Mouse (Mus musculus) heart, embryonic 16.5 days (tissue): ENCODE measurements at regions not wholly inside any gene's neighbourhood (a gene's known extent, or its start where the extent isn't known, plus 50 kb on each side); places are given as distances from the start of the nearest gene placed in this dataset.

Source experiments
- ATAC-seq: fragments of 200-750 bp; cut with Nextera tagmentation; replicated peaks from 2 replicates; pipeline ENCODE4 v1.8.0; 2017; ENCODE audit warnings: moderate number of reproducible peaks; ENCODE audit not compliant: insufficient read depth, low FRiP score; ENCODE audit errors: extremely low read depth
- H3K27ac ChIP-seq: fragments of 300-500 bp; sonication (generic); 2 replicates; pipeline ENCODE4 v1.5.1; 2014; ENCODE audit warnings: mild to moderate bottlenecking, low read length, control low read depth, moderate library complexity
- H3K27me3 ChIP-seq: fragments of 300-500 bp; sonication (generic); 2 replicates; pipeline ENCODE4 v1.6.1; 2014; ENCODE audit warnings: low read length, mixed read lengths; ENCODE audit not compliant: control insufficient read depth, insufficient read depth
- H3K36me3 ChIP-seq: fragments of 300-500 bp; sonication (generic); 2 replicates; pipeline ENCODE4 v1.6.1; 2014; ENCODE audit not compliant: control insufficient read depth, insufficient read depth
- H3K4me1 ChIP-seq: fragments of 300-500 bp; sonication (generic); 2 replicates; pipeline ENCODE4 v1.6.1; 2014; ENCODE audit warnings: low read length, mixed read lengths; ENCODE audit not compliant: control insufficient read depth, insufficient read depth
- H3K4me2 ChIP-seq: fragments of 300-500 bp; sonication (generic); 2 replicates; pipeline ENCODE4 v1.6.1; 2014; ENCODE audit warnings: low read depth, mild to moderate bottlenecking, control low read depth, low read length
- H3K4me3 ChIP-seq: fragments of 300-500 bp; sonication (generic); 2 replicates; pipeline ENCODE4 v1.5.1; 2014; ENCODE audit warnings: mild to moderate bottlenecking, control low read depth, low read length
- H3K9ac ChIP-seq: fragments of 300-500 bp; sonication (generic); 2 replicates; pipeline ENCODE4 v1.6.1; 2014; ENCODE audit warnings: low read length, control low read depth
- H3K9me3 ChIP-seq: fragments of 300-500 bp; sonication (generic); replicated peaks from 2 replicates; pipeline ENCODE4 v1.6.1; 2016; ENCODE audit warnings: low read length; ENCODE audit not compliant: control insufficient read depth
- WGBS: fragments of 180-500 bp; shearing (Covaris S2); extraction: QIAGEN DNeasy Blood & Tissue Kit; methylation state at CpG from one replicate; pipeline ENCODE4 v1.1.7; 2014; 5-methylcytosine and 5-hydroxymethylcytosine counted together

DNA sequence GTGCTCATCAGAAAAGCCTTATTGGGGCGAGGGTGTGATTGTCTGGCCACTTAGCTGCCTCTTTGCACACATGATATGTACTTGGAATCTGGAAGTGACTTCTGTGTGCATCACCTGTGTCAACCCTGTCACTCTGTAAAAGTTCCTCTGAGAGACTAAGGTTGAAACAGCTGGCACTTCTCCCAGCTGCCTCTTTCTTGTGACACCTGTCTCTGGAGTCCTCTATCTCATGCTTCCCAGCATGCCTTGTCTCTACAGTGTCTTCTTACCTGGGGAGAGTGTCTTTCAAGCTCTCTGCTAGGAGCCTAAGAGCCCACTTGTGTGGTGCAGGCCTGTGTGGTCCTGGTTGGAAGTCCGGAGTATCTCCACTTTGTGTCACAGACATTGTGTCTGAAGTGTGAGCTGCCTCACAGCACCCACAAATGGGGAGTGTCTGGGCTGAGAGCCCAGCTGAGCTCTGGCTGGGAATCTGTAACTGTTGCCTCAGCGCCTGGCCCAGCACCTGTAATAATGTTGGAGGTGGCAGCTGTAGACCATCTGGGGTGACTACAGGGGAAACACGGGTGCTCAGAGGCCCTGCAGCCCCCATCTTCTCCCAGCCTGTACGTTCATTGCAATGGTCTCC is 81.7 kb upstream of the Id2 start:
- 70% methylated on average over 5 of the region's 5 CpGs for WGBS
- H3K4me2 ChIP-seq, result no peak overlapping the region
- H3K27ac ChIP-seq, result no peak overlapping the region
- no peak overlapping the region for H3K4me3 ChIP-seq
- no peaks in the 10 kb centered on the region for H3K4me1 ChIP-seq
- no peaks in the 10 kb centered on the region; the same call in 1 of the 2 replicates for H3K9me3 ChIP-seq
- H3K27me3 ChIP-seq, result no peaks in the 10 kb centered on the region
- no peak overlapping the region for H3K9ac ChIP-seq
- ATAC-seq, result peak; percentile 43; the same call in 1 of the 2 replicates
- no peaks in the 10 kb centered on the region for H3K36me3 ChIP-seq

DNA sequence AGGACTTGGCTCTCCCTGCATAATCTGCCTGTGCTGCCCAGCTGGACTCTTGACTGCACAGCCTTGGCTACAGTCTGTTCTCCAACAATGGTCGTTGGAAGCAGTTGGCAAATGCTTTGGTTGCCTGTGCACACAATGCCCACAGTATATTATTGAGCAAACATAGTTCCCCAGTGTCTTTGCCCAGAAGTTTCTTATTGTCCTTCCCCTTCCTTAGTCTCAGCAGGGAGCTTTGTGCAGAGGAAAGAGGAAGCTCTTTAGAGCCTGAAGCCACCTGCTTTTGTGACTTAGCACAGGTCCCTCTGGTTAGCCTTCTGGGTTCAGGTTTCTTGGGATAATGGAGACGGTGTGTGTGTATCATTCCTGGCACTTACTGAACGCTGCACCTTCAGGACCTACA is 80.9 kb upstream of the Id2 start:
- Histone ChIP-seq H3K36me3 (no peaks in the 10 kb centered on the region), H3K4me3 (no peak overlapping the region), H3K9ac (no peak overlapping the region), H3K4me1 (no peaks in the 10 kb centered on the region), H3K27me3 (no peaks in the 10 kb centered on the region), H3K4me2 (no peak overlapping the region), H3K9me3 (no peaks in the 10 kb centered on the region; the same call in 1 of the 2 replicates), H3K27ac (no peak overlapping the region)
- WGBS, result 75% methylated on average over 3 of the region's 3 CpGs
- ATAC-seq, result no peak

DNA sequence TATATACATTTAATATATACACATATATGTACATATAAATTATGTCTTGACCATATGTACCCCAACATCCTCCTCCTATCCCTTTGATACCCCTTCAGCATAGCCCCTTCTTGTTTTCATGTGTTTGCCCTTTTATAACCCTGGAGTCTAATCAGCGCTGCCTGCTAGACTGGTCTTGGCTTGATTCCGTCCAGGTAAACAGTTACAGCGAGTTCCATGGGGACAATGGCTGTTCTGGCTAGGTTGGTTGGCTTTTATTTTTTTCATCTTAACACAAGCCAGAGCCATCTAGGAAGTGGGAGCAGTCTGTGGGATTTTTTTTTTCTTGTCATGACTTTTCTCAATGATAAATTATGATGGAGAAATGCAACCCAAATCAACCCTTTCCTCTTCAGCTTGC is 79.6 kb upstream of the Id2 start:
- ATAC-seq, result no peak
- Histone ChIP-seq H3K27ac (no peak overlapping the region), H3K9me3 (no peaks in the 10 kb centered on the region; the same call in 1 of the 2 replicates), H3K27me3 (no peaks in the 10 kb centered on the region), H3K4me2 (no peak overlapping the region), H3K4me1 (no peaks in the 10 kb centered on the region), H3K36me3 (no peaks in the 10 kb centered on the region), H3K9ac (no peak overlapping the region), H3K4me3 (no peak overlapping the region)
- WGBS, result 74% methylated on average over 3 of the region's 3 CpGs

DNA sequence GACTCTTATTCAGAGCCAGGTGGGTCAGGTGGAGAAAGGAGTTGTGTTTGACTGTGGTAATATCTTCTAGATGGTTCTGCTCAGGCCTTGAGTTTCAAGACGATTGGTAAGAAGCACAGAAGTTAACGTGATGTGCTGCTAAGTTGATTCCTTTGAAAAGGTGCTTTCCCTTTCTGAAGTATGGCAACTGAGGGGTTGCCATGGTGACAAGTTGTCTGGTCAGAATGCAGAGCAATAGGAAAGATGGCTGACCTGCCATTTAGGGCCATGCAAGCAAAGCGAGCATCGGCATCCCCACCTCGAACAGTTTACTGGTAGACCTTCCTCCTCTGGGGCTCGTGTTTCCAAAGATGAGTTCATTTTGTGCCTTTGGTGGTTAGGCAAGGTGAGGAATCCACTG is 76.1 kb upstream of the Id2 start:
- H3K9me3 ChIP-seq, result no peaks in the 10 kb centered on the region
- H3K4me1 ChIP-seq, result no peaks in the 10 kb centered on the region
- no peaks in the 10 kb centered on the region for H3K27me3 ChIP-seq
- H3K27ac ChIP-seq, result no peak overlapping the region
- no peaks in the 10 kb centered on the region for H3K36me3 ChIP-seq
- 74% methylated on average over 6 of the region's 6 CpGs for whole genome bisulfite sequencing
- H3K9ac ChIP-seq, result no peak overlapping the region
- H3K4me3 ChIP-seq, result no peak overlapping the region
- no peak overlapping the region for H3K4me2 ChIP-seq
- ATAC-seq, result no peak

DNA sequence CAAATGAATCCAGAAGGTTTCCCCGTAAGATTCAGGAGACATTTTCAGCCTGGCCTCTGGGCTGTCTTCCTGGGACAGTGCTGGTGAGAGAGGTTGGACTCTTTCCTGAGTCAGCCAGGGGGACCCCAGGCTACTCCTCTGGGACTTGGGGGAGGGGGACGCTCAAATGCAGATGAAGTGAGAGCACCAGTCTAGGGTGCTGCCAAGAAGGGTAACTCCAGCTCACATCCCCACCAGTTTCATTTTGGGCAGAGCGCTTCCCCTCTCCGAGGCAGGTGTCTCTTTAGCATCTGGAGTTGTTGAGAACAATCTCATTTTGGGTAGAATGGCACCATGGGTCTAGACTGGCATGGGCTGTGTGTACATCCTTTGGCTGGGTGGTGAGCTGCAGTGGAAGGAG is 75.5 kb upstream of the Id2 start:
- Histone ChIP-seq H3K4me2 (no peak overlapping the region), H3K4me3 (no peak overlapping the region), H3K4me1 (no peaks in the 10 kb centered on the region), H3K27me3 (no peaks in the 10 kb centered on the region), H3K27ac (no peak overlapping the region), H3K9ac (no peak overlapping the region), H3K9me3 (no peaks in the 10 kb centered on the region), H3K36me3 (no peaks in the 10 kb centered on the region)
- no peak for ATAC-seq
- WGBS, result 90% methylated on average over 4 of the region's 4 CpGs

DNA sequence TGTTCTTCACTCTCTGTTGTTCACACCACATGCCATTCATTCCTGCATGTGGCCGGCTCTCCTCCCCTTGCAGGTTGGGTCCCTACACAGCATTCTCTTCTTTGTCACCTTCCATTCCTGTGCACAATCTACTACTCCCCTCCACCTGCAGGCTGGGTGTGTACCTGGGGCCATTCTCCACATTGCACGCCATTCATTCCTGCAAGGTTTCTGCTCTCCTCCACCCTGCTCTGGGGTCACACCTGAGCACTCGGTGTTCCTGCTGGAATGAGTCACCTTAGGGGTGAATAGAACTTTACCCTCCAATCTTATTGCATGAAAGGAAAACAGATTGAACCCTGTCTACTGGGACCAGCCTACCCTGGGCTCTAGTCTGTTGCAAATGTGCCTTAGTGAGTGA is 72.7 kb upstream of the Id2 start:
- no peak for ATAC-seq
- no peak overlapping the region for H3K4me2 ChIP-seq
- H3K27ac ChIP-seq, result no peak overlapping the region
- 71% methylated on average over 3 of the region's 3 CpGs for WGBS
- no peaks in the 10 kb centered on the region for H3K9me3 ChIP-seq
- H3K4me3 ChIP-seq, result no peak overlapping the region
- H3K4me1 ChIP-seq, result peaks cover 1% of the 10 kb centered on the region; the same call in 1 of the 2 replicates
- no peaks in the 10 kb centered on the region for H3K27me3 ChIP-seq
- no peaks in the 10 kb centered on the region for H3K36me3 ChIP-seq
- H3K9ac ChIP-seq, result no peak overlapping the region

DNA sequence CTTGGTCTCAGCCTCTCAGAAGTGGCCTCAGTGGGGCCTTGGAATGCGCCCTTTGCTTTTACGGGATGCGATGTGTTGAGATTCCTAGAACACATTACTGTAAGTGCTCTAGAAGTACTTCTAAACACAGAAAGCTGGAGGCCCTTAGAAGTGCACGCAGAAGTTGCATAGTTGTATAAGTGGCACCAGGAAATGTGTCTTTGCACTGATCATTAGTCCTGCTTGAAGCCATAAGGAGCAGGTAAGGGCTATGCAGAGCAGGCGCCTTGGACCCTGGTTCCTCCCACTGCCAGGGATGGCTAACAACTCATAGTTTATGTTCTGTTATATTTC is 71.2 kb upstream of the Id2 start:
- no peak for ATAC-seq
- 78% methylated on average over 5 of the region's 5 CpGs for WGBS
- H3K4me2 ChIP-seq, result no peak overlapping the region
- no peaks in the 10 kb centered on the region for H3K27me3 ChIP-seq
- H3K9me3 ChIP-seq, result no peaks in the 10 kb centered on the region
- no peak overlapping the region for H3K9ac ChIP-seq
- no peaks in the 10 kb centered on the region for H3K36me3 ChIP-seq
- no peak overlapping the region for H3K27ac ChIP-seq
- H3K4me3 ChIP-seq, result no peak overlapping the region
- H3K4me1 ChIP-seq, result peaks cover 10% of the 10 kb centered on the region; the same call in 1 of the 2 replicates

DNA sequence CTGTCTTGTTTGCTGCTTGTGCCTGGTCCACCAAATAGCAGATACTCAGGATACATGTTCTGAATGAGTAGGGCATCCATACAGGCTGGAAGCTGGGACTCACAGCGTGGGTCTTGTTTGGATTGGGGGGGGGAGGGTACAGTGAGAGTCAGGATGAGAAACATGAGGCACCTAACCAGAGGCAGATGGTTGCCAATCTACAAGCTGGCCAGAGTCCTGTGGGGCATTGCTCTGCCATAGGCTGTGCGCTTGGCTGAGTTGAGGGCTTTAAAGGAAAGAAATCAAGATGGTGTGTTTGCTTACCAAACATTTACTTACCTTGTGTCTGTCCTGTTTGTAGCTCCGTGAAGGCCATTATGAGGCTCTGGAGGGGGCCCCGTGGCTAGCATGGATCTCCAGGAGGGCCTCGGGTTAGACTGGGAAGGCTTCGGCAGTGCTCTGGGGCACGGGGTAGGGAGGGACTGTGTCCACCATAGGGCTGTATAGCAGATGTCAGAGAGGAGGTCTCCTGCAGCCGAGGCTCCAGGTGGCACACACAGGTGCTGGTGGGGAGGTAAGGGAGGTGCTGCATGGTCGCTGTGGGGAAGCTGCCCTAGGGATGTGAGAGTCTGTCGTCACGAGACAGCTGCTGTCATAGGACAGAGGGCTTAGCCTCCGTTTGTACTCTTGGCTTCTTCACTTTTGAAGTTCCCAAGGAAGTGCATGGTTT is 70.7 kb upstream of the Id2 start:
- Histone ChIP-seq H3K27me3 (no peaks in the 10 kb centered on the region), H3K4me2 (no peak overlapping the region), H3K36me3 (no peaks in the 10 kb centered on the region), H3K9ac (no peak overlapping the region), H3K9me3 (no peaks in the 10 kb centered on the region), H3K4me1 (peaks cover 13% of the 10 kb centered on the region; the same call in 1 of the 2 replicates), H3K27ac (no peak overlapping the region), H3K4me3 (no peak overlapping the region)
- WGBS, result 71% methylated on average over 12 of the region's 12 CpGs
- no peak for ATAC-seq

DNA sequence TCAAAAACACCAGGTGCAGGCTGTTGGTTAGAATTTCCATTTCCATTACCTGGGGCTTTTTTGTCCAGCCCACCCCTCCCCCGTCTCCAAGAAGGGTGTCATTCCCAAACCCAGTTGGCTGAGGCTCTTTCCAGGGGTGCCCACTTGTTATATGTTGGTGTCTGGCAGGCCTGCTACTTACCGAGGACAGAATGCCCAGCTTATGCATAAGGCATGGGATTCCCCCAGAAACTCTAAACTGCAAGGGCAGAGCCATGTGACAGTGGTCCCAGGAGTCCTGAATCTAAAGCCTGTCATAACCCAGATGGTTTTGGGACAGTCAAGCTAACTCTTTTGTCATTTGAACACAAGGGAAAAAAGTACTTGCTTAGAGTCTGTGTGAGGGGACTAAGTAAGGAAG is 69.6 kb upstream of the Id2 start:
- 82% methylated on average over 2 of the region's 2 CpGs for WGBS
- H3K27me3 ChIP-seq, result no peaks in the 10 kb centered on the region
- H3K27ac ChIP-seq, result no peak overlapping the region
- H3K36me3 ChIP-seq, result no peaks in the 10 kb centered on the region
- ATAC-seq, result no peak
- H3K4me2 ChIP-seq, result no peak overlapping the region
- no peaks in the 10 kb centered on the region for H3K9me3 ChIP-seq
- H3K4me3 ChIP-seq, result no peak overlapping the region
- no peak overlapping the region for H3K9ac ChIP-seq
- peaks cover 21% of the 10 kb centered on the region for H3K4me1 ChIP-seq
